In the genomic region with DNA sequence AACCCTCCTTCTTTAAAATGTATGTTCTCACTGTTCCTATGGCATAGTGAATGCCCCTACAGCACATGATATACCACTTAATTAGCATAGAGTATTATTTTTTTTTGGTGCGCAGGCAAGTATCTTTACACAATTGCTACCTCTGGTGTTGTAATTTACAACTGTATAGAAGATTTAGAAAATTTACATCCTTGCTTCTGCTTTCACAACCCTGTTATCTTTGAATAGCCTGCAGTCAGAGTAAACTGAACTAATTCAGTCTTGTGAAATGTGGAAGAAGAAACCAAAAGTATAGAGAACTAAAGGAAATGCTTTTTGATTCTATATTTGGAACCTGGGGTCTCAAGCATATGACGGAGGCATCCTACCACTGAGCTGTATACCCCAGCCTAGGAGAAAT, we compare ENCODE assay signal across 22 mouse cellular contexts.
DNase-seq lines count a peak whose midpoint lies in the region; ATAC-seq and TF ChIP-seq lines count a peak whose summit lies in the region.
"Had no signal": no experiment of that assay in that cellular context is flagged by ENCODE, and none has a peak within 500 bp of the region (broad histone marks: within the 10 kb centered on the region; RNA-seq: fewer than 3 reads in every experiment).

No protein-coding gene starts in this region.

- TF ChIP-seq POLR2A in bone marrow macrophage, adult 2 months (IDR thresholded peaks at IDR 0.05; ENCODE audit: borderline replicate concordance, low read depth, low read length) = no peak

- no peaks in the 10 kb centered on the region for H3K4me1 ChIP-seq in bone marrow macrophage, adult 2 months (ENCODE audit: control insufficient read depth, insufficient read depth, low read length)
- H3K4me1 ChIP-seq: forebrain, embryonic 10.5 days; forebrain, embryonic 13.5 days; hindbrain, embryonic 12.5 days; hindbrain, embryonic 15.5 days; intestine, embryonic 15.5 days had no signal

- ATAC-seq in granulocyte monocyte progenitor cell, adult 5-6 weeks (replicated peaks; ENCODE audit: poor library complexity, severe bottlenecking) = peak; percentile 96
- ATAC-seq: forebrain, embryonic 13.5 days; forebrain, postnatal 0 days; intestine, embryonic 15.5 days; Patski had no signal

- peak; percentile 22 for DNase-seq in A20 (ENCODE audit: low read depth, low spot score)
- peak; percentile 1 for DNase-seq in splenic B cell, adult 2 months (ENCODE audit: low read depth, low spot score)
- DNase-seq in cerebellum, adult 11-12 months = no peak
- no peak for DNase-seq in cerebellum, adult 18-20 months
- DNase-seq in left cerebral cortex, adult 9 months (ENCODE audit: low spot score in 2 of 2) = no peak
- DNase-seq: adrenal gland, adult 2 months; adrenal gland, postnatal 14 days; cerebellum, adult 8-10 months; cerebellum, postnatal 10 days; cerebellum, postnatal 36 days; forebrain, postnatal 0 days; gastrocnemius, postnatal 25 days; heart, adult 11 months; kidney, adult 11 months had no signal

- H3K27ac ChIP-seq in bone marrow macrophage, adult 2 months (ENCODE audit: insufficient read depth, low read depth, low read length) = peak overlapping the region; percentile 70
- H3K27ac ChIP-seq: forebrain, embryonic 10.5 days; forebrain, embryonic 13.5 days; hindbrain, embryonic 12.5 days; hindbrain, embryonic 15.5 days; intestine, embryonic 15.5 days had no signal

- no peaks in the 10 kb centered on the region for H3K27me3 ChIP-seq in splenic B cell, adult 2 months (ENCODE audit: control insufficient read depth, insufficient read depth, low read length, poor library complexity, severe bottlenecking)
- H3K27me3 ChIP-seq: forebrain, embryonic 13.5 days; hindbrain, embryonic 12.5 days; hindbrain, embryonic 15.5 days; intestine, embryonic 15.5 days had no signal

- H3K36me3 ChIP-seq in splenic B cell, adult 2 months (ENCODE audit: control insufficient read depth, insufficient read depth, low read length, poor library complexity, severe bottlenecking) = no peaks in the 10 kb centered on the region
- H3K36me3 ChIP-seq: forebrain, embryonic 10.5 days; hindbrain, embryonic 12.5 days; hindbrain, embryonic 15.5 days; intestine, embryonic 15.5 days had no signal

- H3K4me3 ChIP-seq in bone marrow macrophage, adult 2 months (ENCODE audit: insufficient read depth, low read length) = no peak overlapping the region
- H3K4me3 ChIP-seq: forebrain, embryonic 10.5 days; forebrain, embryonic 13.5 days; hindbrain, embryonic 12.5 days; hindbrain, embryonic 15.5 days; intestine, embryonic 15.5 days had no signal

- no peak for TF ChIP-seq CTCF in bone marrow macrophage, adult 2 months (IDR thresholded peaks at IDR 0.05; ENCODE audit: low read depth, low read length)

Comparison
In these comparisons a context has a peak if more than half of its experiments do, and no peak if none do; other contexts are left out.
1. DNase-seq: peak in A20 (single experiment) and splenic B cell, adult 2 months (single experiment); none in cerebellum, adult 11-12 months (single experiment), cerebellum, adult 18-20 months (0 of 2) and left cerebral cortex, adult 9 months (0 of 2).